Mouse (Mus musculus) G1E (cell line): ENCODE measurements around the gene Lrrc2.

Experiments used
- CTCF ChIP-seq: IDR thresholded peaks from 2 replicates; pipeline ENCODE4 v1.5.1; 2012; ENCODE audit warnings: low read depth, low read length, inconsistent platforms, mixed read lengths
- GATA1 ChIP-seq: IDR thresholded peaks from 2 replicates; pipeline ENCODE4 v1.6.1; 2012; ENCODE audit warnings: borderline replicate concordance, low read length, inconsistent platforms, mixed read lengths
- POLR2AphosphoS5 ChIP-seq: IDR thresholded peaks from 2 replicates; pipeline ENCODE4 v1.6.1; 2012; ENCODE audit warnings: low read depth, low read length, inconsistent platforms; ENCODE audit not compliant: insufficient replicate concordance

DNA sequence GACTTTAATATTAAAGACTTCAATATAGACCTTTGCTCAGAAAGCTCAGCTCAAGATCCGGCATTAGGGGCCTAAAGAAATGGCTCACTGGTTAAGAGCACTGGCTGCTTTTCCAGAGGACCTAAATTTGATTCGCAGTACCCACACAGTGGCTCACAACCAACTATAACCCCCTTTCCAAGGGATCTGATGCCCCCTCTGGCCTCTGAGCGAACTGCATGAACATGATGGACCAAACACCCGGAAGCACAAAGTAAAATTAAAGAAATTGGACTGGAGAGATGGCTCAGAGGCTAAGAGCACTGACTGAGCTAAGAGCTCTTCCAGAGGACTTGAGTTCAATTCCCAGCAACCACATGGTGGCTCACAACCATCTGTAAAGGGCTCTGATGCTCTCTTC, 64.3 kb downstream of the Lrrc2 start:
- TF ChIP-seq CTCF (no peak), POLR2AphosphoS5 (no peak), GATA1 (no peak)
